Mouse (Mus musculus) kidney, adult 2 months (tissue): ENCODE measurements around the gene Defb25. TPM values are rescaled to one million over a fixed set of nuclear protein-coding genes. Genes with fewer than 3 reads are reported as not detected.

Experiments
- DNase-seq: peaks from one replicate; pipeline ENCODE4 v3.0.0; 2021
- H3K27ac ChIP-seq: fragments of 200-500 bp; 2 replicates; pipeline ENCODE4 v1.5.1; 2012; ENCODE audit warnings: low read depth, low read length, control low read depth, inconsistent platforms; ENCODE audit not compliant: insufficient read depth
- H3K27me3 ChIP-seq: fragments of 200-500 bp; replicated peaks from 2 replicates; pipeline ENCODE4 v1.6.1; 2012; ENCODE audit warnings: mild to moderate bottlenecking, moderate library complexity, low read length, inconsistent platforms; ENCODE audit not compliant: control insufficient read depth, insufficient read depth
- H3K36me3 ChIP-seq: fragments of 200-500 bp; 2 replicates; pipeline ENCODE4 v1.6.1; 2012; ENCODE audit warnings: mild to moderate bottlenecking, moderate library complexity, low read length, inconsistent platforms; ENCODE audit not compliant: control insufficient read depth, insufficient read depth
- H3K4me1 ChIP-seq: fragments of 200-500 bp; 2 replicates; pipeline ENCODE4 v1.6.1; 2011; ENCODE audit warnings: low read length; ENCODE audit not compliant: control insufficient read depth, insufficient read depth
- H3K4me3 ChIP-seq: fragments of 200-500 bp; 2 replicates; pipeline ENCODE4 v1.5.1; 2011; ENCODE audit warnings: mild to moderate bottlenecking, low read depth, low read length, control low read depth; ENCODE audit not compliant: insufficient read depth
- CTCF ChIP-seq: fragments of 200-500 bp; conservative IDR thresholded peaks from 2 replicates; pipeline ENCODE4 v1.5.1; 2011; ENCODE audit warnings: low read depth, mild to moderate bottlenecking, control low read depth, low read length, moderate library complexity, mixed read lengths; ENCODE audit not compliant: insufficient read depth, insufficient read length
- POLR2A ChIP-seq: fragments of 200-500 bp; IDR thresholded peaks from one replicate; pipeline ENCODE4 v1.6.1; 2011; ENCODE audit warnings: low read depth, low read length, control low read depth
- WGBS: fragments of 180-500 bp; shearing (Covaris S2); methylation state at CpG from one replicate; pipeline ENCODE4 v1.1.7; 2018; 5-methylcytosine and 5-hydroxymethylcytosine counted together
- polyA plus RNA-seq: library from polyadenylated mRNA; depleted of rRNA; stranded (reverse); fragments of >200 nt; gene quantifications from 2 replicates; pipeline ENCODE4 v1.2.3, GENCODE M21; 2012; rRNA removed

The Defb25 gene
- polyA plus RNA-seq, 1 experiment = 1.0 TPM

GRCm38 (mm10) chr2:152599299-152599698 lies 23.6 kb downstream of the Defb25 start, which contains the start of gene Defb45:
TSS of gene Defb45 (minus strand) at chr2:152599399.
- TF ChIP-seq CTCF (no peak), POLR2A (no peak)
- WGBS = 62% methylated on average over 7 of the region's 7 CpGs
- H3K27ac ChIP-seq = no peak within 1 kb of the TSS
- H3K27me3 ChIP-seq = no peaks in the 10 kb centered on the region
- H3K36me3 ChIP-seq = no peaks in the 10 kb centered on the region
- DNase-seq = no peak
- H3K4me1 ChIP-seq = no peaks in the 10 kb centered on the region
- H3K4me3 ChIP-seq = no peak within 1 kb of the TSS

DNA sequence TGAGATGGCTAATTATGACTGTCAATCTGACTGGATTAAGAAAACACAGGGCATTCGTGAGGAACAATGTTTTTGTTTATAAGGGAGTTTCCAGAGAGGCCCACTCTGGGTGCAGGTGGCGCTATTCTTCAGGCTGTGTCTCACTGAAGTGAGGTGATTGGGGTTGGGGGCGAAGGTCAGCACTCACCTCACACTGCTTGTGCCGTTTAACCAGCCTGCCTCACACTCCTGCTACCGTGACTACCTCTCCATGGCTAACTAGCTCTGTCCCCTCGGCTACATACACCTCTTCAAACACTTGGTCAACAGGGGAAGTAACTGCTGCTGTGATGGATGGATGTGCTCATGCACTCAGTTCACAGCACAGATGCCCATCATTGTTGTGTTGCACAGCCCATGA lies 33.8 kb downstream of the Defb25 start:
- H3K4me1 ChIP-seq = peaks cover 6% of the 10 kb centered on the region; the same call in 1 of the 2 replicates
- TF ChIP-seq POLR2A (no peak), CTCF (no peak)
- no peaks in the 10 kb centered on the region for H3K36me3 ChIP-seq
- no peak overlapping the region for H3K4me3 ChIP-seq
- H3K27me3 ChIP-seq = no peaks in the 10 kb centered on the region
- WGBS = 36% methylated on average over 6 of the region's 6 CpGs
- peak; percentile 48 for DNase-seq
- no peak overlapping the region for H3K27ac ChIP-seq

GRCm38 (mm10) chr2:152588450-152588849 lies 34.4 kb downstream of the Defb25 start:
- WGBS = 26% methylated on average over 2 of the region's 2 CpGs
- H3K4me1 ChIP-seq = peaks cover 6% of the 10 kb centered on the region; the same call in 1 of the 2 replicates
- TF ChIP-seq POLR2A (no peak), CTCF (no peak)
- DNase-seq = no peak
- H3K4me3 ChIP-seq = no peak overlapping the region
- no peaks in the 10 kb centered on the region for H3K36me3 ChIP-seq
- no peak overlapping the region for H3K27ac ChIP-seq
- H3K27me3 ChIP-seq = no peaks in the 10 kb centered on the region

DNA sequence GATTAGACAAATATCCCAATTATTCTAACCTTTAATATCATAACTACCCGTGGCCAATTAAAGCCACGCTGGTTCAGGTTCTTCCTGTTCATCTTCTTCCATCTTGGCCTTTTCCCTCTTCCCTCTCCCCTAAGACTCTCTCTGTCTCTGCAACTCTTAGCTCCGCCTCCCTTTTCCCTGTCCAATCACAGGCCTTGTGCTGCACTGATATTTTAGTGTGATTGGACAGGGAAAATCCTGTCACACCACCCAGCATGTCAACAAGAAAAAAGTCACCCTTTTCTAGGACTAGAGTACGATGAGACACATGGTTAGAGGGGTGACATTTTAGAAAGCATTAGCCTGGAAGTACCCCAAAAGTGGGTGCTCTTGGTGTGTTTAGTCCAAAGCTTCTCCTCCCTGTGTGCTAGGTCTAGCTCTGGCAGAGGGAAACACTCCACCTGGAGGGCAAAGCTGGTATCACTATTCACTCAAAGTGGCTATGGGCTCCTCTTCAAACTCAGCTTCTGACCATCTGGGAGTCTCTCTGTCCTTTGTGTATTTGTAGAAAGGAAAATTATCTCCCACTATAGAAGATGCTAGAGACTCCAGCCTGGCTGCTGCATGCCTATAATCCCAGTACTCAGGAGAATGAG lies 35.8 kb downstream of the Defb25 start:
- DNase-seq = peak; percentile 51
- H3K4me3 ChIP-seq = no peak overlapping the region
- H3K36me3 ChIP-seq = no peaks in the 10 kb centered on the region
- 84% methylated on average over 4 of the region's 4 CpGs for WGBS
- H3K27me3 ChIP-seq = no peaks in the 10 kb centered on the region
- TF ChIP-seq CTCF (peak; percentile 57; the same call in 1 of the 2 replicates), POLR2A (no peak)
- no peak overlapping the region for H3K27ac ChIP-seq
- H3K4me1 ChIP-seq = peaks cover 13% of the 10 kb centered on the region

GRCm38 (mm10) chr2:152580612-152581011 lies 42.2 kb downstream of the Defb25 start:
- Histone ChIP-seq H3K27me3 (no peaks in the 10 kb centered on the region), H3K4me3 (no peak overlapping the region), H3K27ac (no peak overlapping the region), H3K36me3 (no peaks in the 10 kb centered on the region), H3K4me1 (peaks cover 10% of the 10 kb centered on the region)
- TF ChIP-seq POLR2A (no peak), CTCF (no peak)
- DNase-seq = no peak
- 82% methylated on average over 11 of the region's 11 CpGs for WGBS

DNA sequence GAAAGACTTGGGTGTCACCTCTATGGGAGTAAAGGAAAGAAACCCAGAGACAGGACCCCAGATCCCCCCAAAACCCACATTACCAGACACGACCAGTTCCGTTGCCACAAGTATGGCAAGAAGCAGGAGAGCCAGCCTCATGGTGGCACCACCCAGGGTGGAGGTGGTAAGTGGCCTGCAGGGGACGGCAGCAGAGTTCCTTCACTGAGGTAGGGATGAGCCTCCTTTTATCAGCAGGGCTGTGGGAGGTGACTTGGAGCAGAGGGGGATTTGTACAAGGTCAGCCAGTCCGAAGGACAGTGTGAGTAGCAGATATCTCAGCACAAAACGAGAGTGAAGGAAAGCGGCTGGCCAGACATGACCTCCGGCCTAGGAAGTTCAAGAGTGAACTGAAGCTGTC lies 42.7 kb downstream of the Defb25 start, which contains the start of gene Defb19:
Defb19 (minus strand) TSS at position 206 of the 400 bp plus-strand sequence.
- peak; percentile 31 for DNase-seq
- 62% methylated on average over 7 of the region's 7 CpGs for WGBS
- Histone ChIP-seq H3K4me1 (peaks cover 10% of the 10 kb centered on the region), H3K36me3 (no peaks in the 10 kb centered on the region), H3K27ac (no peak within 1 kb of the TSS), H3K4me3 (no peak within 1 kb of the TSS), H3K27me3 (no peaks in the 10 kb centered on the region)
- TF ChIP-seq POLR2A (no peak), CTCF (no peak)

- peaks cover 15% of the 10 kb centered on the region; the same call in 1 of the 2 replicates for H3K4me1 ChIP-seq
- 61% methylated on average over 8 of the region's 8 CpGs for WGBS
- H3K27me3 ChIP-seq = no peaks in the 10 kb centered on the region
- H3K27ac ChIP-seq = no peak overlapping the region
- TF ChIP-seq CTCF = no peak
- H3K4me3 ChIP-seq = no peak overlapping the region
- no peaks in the 10 kb centered on the region for H3K36me3 ChIP-seq
- no peak for DNase-seq
Measured at GRCm38 (mm10) chr2:152573484-152573883, 49.4 kb downstream of the Defb25 start.

Other genes with a start within 250 kb of the Defb25 start
- gene Nrsn2, start 246.4 kb downstream of the Defb25 start, polyA plus RNA-seq = 0.12 and 0.50 TPM in 2 replicates
- gene Sox12, start 225.0 kb downstream of the Defb25 start, polyA plus RNA-seq = 9.1 and 9.5 TPM in 2 replicates
- 3.8 and 4.3 TPM in 2 replicates for gene Zcchc3, start 208.0 kb downstream of the Defb25 start, polyA plus RNA-seq
- gene 6820408C15Rik, start 207.5 kb downstream of the Defb25 start, polyA plus RNA-seq = 0.69 and 0.78 TPM in 2 replicates
- not detected in 2 replicates for gene Defb23, start 158.4 kb downstream of the Defb25 start, polyA plus RNA-seq
- not detected in 2 replicates for gene Defb20, start 146.0 kb downstream of the Defb25 start, polyA plus RNA-seq
- not detected in 2 replicates for gene Defb22, start 132.9 kb downstream of the Defb25 start, polyA plus RNA-seq
- gene Defb26, start 111.4 kb downstream of the Defb25 start, polyA plus RNA-seq = 1.0 and 2.0 TPM in 2 replicates
- gene Defb28, start 104.8 kb downstream of the Defb25 start, polyA plus RNA-seq = 0.30 TPM in 1 of 2 replicates, not detected in the other
- 159 and 165 TPM in 2 replicates for gene Defb29, start 83.0 kb downstream of the Defb25 start, polyA plus RNA-seq
- not detected in 2 replicates for gene Gm17416, start 53.7 kb downstream of the Defb25 start, polyA plus RNA-seq
- not detected in 2 replicates for gene Defb21, start 50.3 kb downstream of the Defb25 start, polyA plus RNA-seq
- gene Defb19, start 42.7 kb downstream of the Defb25 start, polyA plus RNA-seq = 2.3 and 2.9 TPM in 2 replicates
- gene Defb45, start 23.7 kb downstream of the Defb25 start, polyA plus RNA-seq = not detected in 2 replicates
- gene Defb36, start 18.7 kb downstream of the Defb25 start, polyA plus RNA-seq = 0.27 and 0.52 TPM in 2 replicates
- 10.5 and 13.5 TPM in 2 replicates for gene Rem1, start 3.9 kb upstream of the Defb25 start, polyA plus RNA-seq
- 129 and 161 TPM in 2 replicates for gene H13, start 46.4 kb upstream of the Defb25 start, polyA plus RNA-seq
- gene Mcts2, start 64.0 kb upstream of the Defb25 start, polyA plus RNA-seq = 8.4 and 10.1 TPM in 2 replicates
- 156 and 235 TPM in 2 replicates for gene Id1, start 113.2 kb upstream of the Defb25 start, polyA plus RNA-seq
- 2.9 and 3.1 TPM in 2 replicates for gene Cox4i2, start 131.1 kb upstream of the Defb25 start, polyA plus RNA-seq
- 126 and 129 TPM in 2 replicates for gene Bcl2l1, start 208.7 kb upstream of the Defb25 start, polyA plus RNA-seq
- 0.22 and 0.39 TPM in 2 replicates for gene Tpx2, start 224.9 kb upstream of the Defb25 start, polyA plus RNA-seq